Mouse (Mus musculus) ES-Bruce4 (cell line): ENCODE measurements at regions not wholly inside any gene's neighbourhood (a gene's known extent, or its start where the extent isn't known, plus 50 kb on each side); places are given as distances from the start of the nearest gene placed in this dataset.

ENCODE experiments used
- CTCF ChIP-seq: IDR thresholded peaks from one replicate; pipeline ENCODE4 v1.8.1; 2011; ENCODE audit warnings: low read depth, low read length
- EP300 ChIP-seq: IDR thresholded peaks from 2 replicates; pipeline ENCODE4 v1.6.1; 2011; ENCODE audit warnings: low read depth, low read length; ENCODE audit not compliant: insufficient read depth
- POLR2A ChIP-seq: IDR thresholded peaks from one replicate; pipeline ENCODE4 v1.8.1; 2011; ENCODE audit warnings: low read length; ENCODE audit not compliant: insufficient read depth

GRCm38 (mm10) chr7:136584361-136584760 lies 310.1 kb upstream of the Mgmt start:
- TF ChIP-seq CTCF (no peak), POLR2A (no peak), EP300 (no peak)
